Mouse (Mus musculus) CH12.LX (cell line): ENCODE data around the gene Sept12. TPM values are rescaled to one million over a fixed set of nuclear protein-coding genes. Genes with fewer than 3 reads are reported as not detected.

Experiments
- DNase-seq: peaks from one replicate; pipeline ENCODE4 v3.0.0-alpha.2; 2013; ENCODE audit errors: extremely low read depth
- H3K27ac ChIP-seq: 2 replicates; pipeline ENCODE4 v1.5.1; 2012; ENCODE audit warnings: low read depth, mild to moderate bottlenecking, control low read depth, moderate library complexity; ENCODE audit not compliant: insufficient read depth
- H3K27me3 ChIP-seq: replicated peaks from 2 replicates; pipeline ENCODE3; 2012; ENCODE audit warnings: inconsistent platforms
- H3K36me3 ChIP-seq, 2 experiments: replicated peaks in 1 of 2; 2 replicates each; pipeline versions ENCODE3 to v1.6.1; 2012; ENCODE audit warnings: inconsistent platforms in 1 of 2, low read length in 1 of 2, mild to moderate bottlenecking in 1 of 2, mixed read lengths in 1 of 2, moderate library complexity in 1 of 2; ENCODE audit not compliant: control insufficient read depth in 1 of 2, insufficient read depth in 1 of 2
- H3K4me1 ChIP-seq, 2 experiments: 2 replicates each; pipeline ENCODE4 v1.6.1; 2012; ENCODE audit warnings: inconsistent platforms in 1 of 2, moderate library complexity in 1 of 2; ENCODE audit not compliant: insufficient read depth in 2 of 2, control insufficient read depth in 1 of 2
- H3K4me2 ChIP-seq: 2 replicates; pipeline ENCODE4 v1.6.1; 2012; ENCODE audit warnings: low read depth, mild to moderate bottlenecking, control low read depth; ENCODE audit not compliant: poor library complexity, insufficient read depth, severe bottlenecking
- H3K4me3 ChIP-seq, 3 experiments: fragments of 150-350 bp in 1 of 3; sonication (generic) in 1 of 3; replicated peaks in 1 of 3; 2 replicates each; pipeline versions ENCODE3 to v1.5.1; 2011 to 2012; ENCODE audit warnings: low read depth in 2 of 3, low read length in 2 of 3, mild to moderate bottlenecking in 2 of 3, moderate library complexity in 2 of 3, control low read depth in 1 of 3, improper control_type of control experiment in 1 of 3, inconsistent platforms in 1 of 3, mixed read lengths in 1 of 3; ENCODE audit not compliant: poor library complexity in 1 of 3
- H3K79me2 ChIP-seq: replicated peaks from 2 replicates; pipeline ENCODE4 v1.6.1; 2012; ENCODE audit warnings: mild to moderate bottlenecking, moderate library complexity; ENCODE audit not compliant: control insufficient read depth, poor library complexity, insufficient read depth, severe bottlenecking; ENCODE audit errors: extremely low read depth
- H3K9ac ChIP-seq: 2 replicates; pipeline ENCODE4 v1.6.1; 2012; ENCODE audit warnings: low read depth, mild to moderate bottlenecking, control low read depth, moderate library complexity; ENCODE audit not compliant: insufficient read depth
- H3K9me3 ChIP-seq: replicated peaks from 2 replicates; pipeline ENCODE3; 2012; ENCODE audit warnings: low read length, inconsistent platforms, mixed read lengths
- BHLHE40 ChIP-seq: IDR thresholded peaks from 2 replicates; pipeline ENCODE4 v1.6.1; 2011; ENCODE audit warnings: mild to moderate bottlenecking, low read depth, low read length, improper control_type of control experiment
- CHD1 ChIP-seq: IDR thresholded peaks from 2 replicates; pipeline ENCODE4 v1.6.1; 2012; ENCODE audit warnings: low read depth, low read length, improper control_type of control experiment, inconsistent platforms
- CHD2 ChIP-seq: IDR thresholded peaks from 2 replicates; pipeline ENCODE4 v1.6.1; 2011; ENCODE audit warnings: low read length, improper control_type of control experiment
- CTCF ChIP-seq, 2 experiments: IDR thresholded peaks in 1 of 2; conservative IDR thresholded peaks in 1 of 2; 2 replicates each; pipeline ENCODE4 v1.5.1; 2011 to 2012; ENCODE audit warnings: low read depth in 2 of 2, low read length in 2 of 2, improper control_type of control experiment in 1 of 2, inconsistent platforms in 1 of 2, mild to moderate bottlenecking in 1 of 2, moderate library complexity in 1 of 2
- EP300 ChIP-seq: IDR thresholded peaks from 2 replicates; pipeline ENCODE4 v1.6.1; 2011; ENCODE audit warnings: low read length, improper control_type of control experiment
- HCFC1 ChIP-seq: IDR thresholded peaks from 2 replicates; pipeline ENCODE4 v1.6.1; 2012; ENCODE audit warnings: low read depth, mild to moderate bottlenecking, inconsistent platforms, low read length, improper control_type of control experiment
- IRF4 ChIP-seq: IDR thresholded peaks from 2 replicates; pipeline ENCODE4 v1.6.1; 2014; ENCODE audit warnings: low read depth, mild to moderate bottlenecking, inconsistent platforms, low read length, improper control_type of control experiment
- JUN ChIP-seq: IDR thresholded peaks from 2 replicates; pipeline ENCODE4 v1.6.1; 2011; ENCODE audit warnings: low read depth, mild to moderate bottlenecking, low read length, improper control_type of control experiment, moderate library complexity; ENCODE audit not compliant: insufficient read depth
- JUND ChIP-seq: conservative IDR thresholded peaks from 2 replicates; pipeline ENCODE4 v1.6.1; 2011; ENCODE audit warnings: low read depth, low read length, improper control_type of control experiment
- KAT2A ChIP-seq: IDR thresholded peaks from 2 replicates; pipeline ENCODE4 v1.6.1; 2012; ENCODE audit warnings: low read length, improper control_type of control experiment, inconsistent platforms; ENCODE audit not compliant: insufficient replicate concordance
- MAFK ChIP-seq: IDR thresholded peaks from 2 replicates; pipeline ENCODE4 v1.6.1; 2011; ENCODE audit warnings: low read length, improper control_type of control experiment; ENCODE audit not compliant: insufficient replicate concordance
- MAX ChIP-seq: IDR thresholded peaks from 2 replicates; pipeline ENCODE4 v1.6.1; 2011; ENCODE audit warnings: low read length, improper control_type of control experiment
- MAZ ChIP-seq: IDR thresholded peaks from 2 replicates; pipeline ENCODE4 v1.6.1; 2012; ENCODE audit warnings: low read depth, mild to moderate bottlenecking, inconsistent platforms, low read length, improper control_type of control experiment, moderate library complexity
- MEF2A ChIP-seq: IDR thresholded peaks from 2 replicates; pipeline ENCODE4 v1.6.1; 2014; ENCODE audit warnings: low read depth, mild to moderate bottlenecking, inconsistent platforms, low read length, improper control_type of control experiment, borderline replicate concordance
- MXI1 ChIP-seq: IDR thresholded peaks from 2 replicates; pipeline ENCODE4 v1.6.1; 2011; ENCODE audit warnings: mild to moderate bottlenecking, low read depth, low read length, improper control_type of control experiment
- MYC ChIP-seq: IDR thresholded peaks from 2 replicates; pipeline ENCODE4 v1.6.1; 2011; ENCODE audit warnings: low read depth, mild to moderate bottlenecking, improper control_type of control experiment, low read length
- NELFE ChIP-seq: IDR thresholded peaks from 2 replicates; pipeline ENCODE4 v1.6.1; 2011; ENCODE audit warnings: low read depth, low read length, improper control_type of control experiment
- NRF1 ChIP-seq: IDR thresholded peaks from 2 replicates; pipeline ENCODE4 v1.6.1; 2014; ENCODE audit warnings: low read depth, mild to moderate bottlenecking, inconsistent platforms, low read length, improper control_type of control experiment, moderate library complexity
- PAX5 ChIP-seq: IDR thresholded peaks from 2 replicates; pipeline ENCODE4 v1.6.1; 2012; ENCODE audit warnings: low read length, inconsistent platforms, mixed read lengths
- POLR2A ChIP-seq: IDR thresholded peaks from 2 replicates; pipeline ENCODE4 v1.6.1; 2011; ENCODE audit warnings: low read depth, mild to moderate bottlenecking, improper control_type of control experiment, low read length
- POLR2AphosphoS2 ChIP-seq: IDR thresholded peaks from 2 replicates; pipeline ENCODE4 v1.6.1; 2011; ENCODE audit warnings: low read depth, low read length, improper control_type of control experiment
- RAD21 ChIP-seq: IDR thresholded peaks from 2 replicates; pipeline ENCODE4 v1.6.1; 2011; ENCODE audit warnings: low read depth, mild to moderate bottlenecking, low read length, improper control_type of control experiment, moderate library complexity
- RCOR1 ChIP-seq: conservative IDR thresholded peaks from 2 replicates; pipeline ENCODE4 v1.6.1; 2012; ENCODE audit warnings: low read depth, mild to moderate bottlenecking, inconsistent platforms, low read length, improper control_type of control experiment
- SIN3A ChIP-seq: IDR thresholded peaks from 2 replicates; pipeline ENCODE4 v1.6.1; 2012; ENCODE audit warnings: low read length, improper control_type of control experiment, inconsistent platforms
- TBP ChIP-seq: conservative IDR thresholded peaks from 2 replicates; pipeline ENCODE4 v1.6.1; 2011; ENCODE audit warnings: low read depth, low read length, improper control_type of control experiment
- TCF12 ChIP-seq: IDR thresholded peaks from 2 replicates; pipeline ENCODE4 v1.6.1; 2014; ENCODE audit warnings: low read depth, mild to moderate bottlenecking, inconsistent platforms, low read length, improper control_type of control experiment
- UBTF ChIP-seq: IDR thresholded peaks from 2 replicates; pipeline ENCODE4 v1.6.1; 2012; ENCODE audit warnings: low read depth, mild to moderate bottlenecking, inconsistent platforms, low read length, improper control_type of control experiment, moderate library complexity
- USF1 ChIP-seq: IDR thresholded peaks from 2 replicates; pipeline ENCODE4 v1.6.1; 2014; ENCODE audit warnings: low read depth, mild to moderate bottlenecking, inconsistent platforms, low read length, improper control_type of control experiment
- USF2 ChIP-seq: conservative IDR thresholded peaks from 2 replicates; pipeline ENCODE4 v1.6.1; 2011; ENCODE audit warnings: low read depth, low read length, improper control_type of control experiment
- ZC3H11A ChIP-seq: IDR thresholded peaks from 2 replicates; pipeline ENCODE4 v1.6.1; 2012; ENCODE audit warnings: low read depth, mild to moderate bottlenecking, inconsistent platforms, low read length, improper control_type of control experiment
- ZKSCAN1 ChIP-seq: IDR thresholded peaks from 2 replicates; pipeline ENCODE4 v1.6.1; 2012; ENCODE audit warnings: low read depth, inconsistent platforms, low read length, improper control_type of control experiment, borderline replicate concordance
- ZMIZ1 ChIP-seq: IDR thresholded peaks from 2 replicates; pipeline ENCODE4 v1.6.1; 2012; ENCODE audit warnings: low read depth, mild to moderate bottlenecking, inconsistent platforms, low read length, improper control_type of control experiment
- ZNF384 ChIP-seq: IDR thresholded peaks from 2 replicates; pipeline ENCODE4 v1.6.1; 2012; ENCODE audit warnings: low read depth, low read length, improper control_type of control experiment, inconsistent platforms
- dilution Hi-C: fragments of 300-500 bp; cut with MboI; formaldehyde crosslinking; loops from 2 replicates; pipeline ENCODE4 v1.14.3; 2020; ENCODE audit warnings: low sequenced_read_pairs; ENCODE audit not compliant: extremely low pct_unique_long_range_greater_than_20kb, extremely low pct_ligation_motif_present
- in situ Hi-C: fragments of 300-500 bp; cut with MboI; formaldehyde crosslinking; loops from 3 replicates; pipeline ENCODE4 v1.14.3; 2019; ENCODE audit warnings: low sequenced_read_pairs, low pct_ligation_motif_present, low pct_unique_long_range_greater_than_20kb, mixed read lengths
- polyA plus RNA-seq: library from polyadenylated mRNA; unstranded; fragments of >175 nt; gene quantifications from 2 replicates; pipeline ENCODE4 v1.2.1, GENCODE M21; 2012; ENCODE audit warnings: low read depth; ENCODE audit not compliant: insufficient read length
- total RNA-seq, 2 experiments: library from RNA; depleted of rRNA; stranded (reverse); fragments of 300-350 nt in 1 of 2; fragments of >200 nt in 1 of 2; gene quantifications; 2 replicates each; pipeline ENCODE4 v1.2.3; 2012 to 2014

The Sept12 gene
- total and polyA plus RNA-seq, 3 experiments, result 0.13 TPM; not detected in 2

- Histone ChIP-seq H3K36me3 (peaks cover 60 to 81% of the 10 kb centered on the region in 2 experiments), H3K9me3 (no peaks in the 10 kb centered on the region)
- in situ Hi-C loops, result no loop called here
Observed at GRCm38 (mm10) chr16:4939412-4939811, 58.2 kb downstream of the Sept12 start.

DNA sequence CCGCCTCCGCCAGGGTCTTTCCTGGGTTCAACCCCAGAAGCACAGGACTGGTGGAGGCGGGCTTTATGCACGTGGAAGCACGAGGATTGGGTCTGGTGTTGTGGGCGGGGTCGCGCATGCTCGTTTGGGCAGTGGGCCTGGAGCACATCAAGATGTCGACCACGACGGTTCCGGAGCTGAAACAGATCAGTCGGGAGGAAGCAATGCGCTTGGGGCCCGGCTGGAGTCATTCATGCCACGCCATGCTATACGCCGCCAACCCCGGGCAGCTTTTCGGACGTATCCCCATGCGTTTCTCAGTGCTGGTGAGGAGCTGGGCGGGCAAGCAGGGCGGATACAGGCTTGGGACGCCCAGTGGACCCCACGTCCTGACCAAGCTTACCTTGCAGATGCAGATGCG, 58.7 kb downstream of the Sept12 start:
- peak; percentile 99 for DNase-seq
- peak overlapping the region; percentile 60 for H3K4me2 ChIP-seq
- dilution Hi-C loops (no loop called here), in situ Hi-C loops (no loop called here)
- peaks cover 58 to 80% of the 10 kb centered on the region in 2 experiments for H3K36me3 ChIP-seq
- peaks cover 13% of the 10 kb centered on the region for H3K79me2 ChIP-seq
- H3K9me3 ChIP-seq, result no peaks in the 10 kb centered on the region
- H3K27me3 ChIP-seq, result no peaks in the 10 kb centered on the region
- H3K4me1 ChIP-seq, result peaks cover 8 to 23% of the 10 kb centered on the region in 2 experiments
- peak overlapping the region; percentile 74 to 98 (median 87) for H3K4me3 ChIP-seq
- H3K27ac ChIP-seq, result peak overlapping the region; percentile 43
- peak overlapping the region; percentile 80 for H3K9ac ChIP-seq
- TF ChIP-seq MAX (peak; percentile 89), JUN (no peak), MXI1 (peak; percentile 86), ZMIZ1 (peak; percentile 74), NELFE (peak; percentile 91), ZC3H11A (no peak), PAX5 (no peak), HCFC1 (peak; percentile 71), TBP (peak; percentile 72), TCF12 (peak; percentile 95), USF1 (peak; percentile 26), MEF2A (no peak; the same call in 1 of the 2 replicates), POLR2A (peak; percentile 97), MYC (no peak), MAZ (0 out of 2 replicates have a peak, but pooled peaks have one; percentile 44), ZKSCAN1 (no peak), USF2 (no peak), ZNF384 (no peak), POLR2AphosphoS2 (peak; percentile 95), KAT2A (no peak), IRF4 (no peak), SIN3A (peak; percentile 89), BHLHE40 (peak; percentile 79), NRF1 (peak; percentile 90), RCOR1 (no peak), JUND (no peak), MAFK (no peak), UBTF (no peak), EP300 (no peak), RAD21 (no peak), CHD2 (peak; percentile 73), CHD1 (no peak), CTCF (conservative IDR thresholded peaks at IDR 0.05 in 1 of 2, IDR thresholded peaks at IDR 0.05 in 1 of 2; ENCODE audit: low read depth in 2 of 2, low read length in 2 of 2) (no peak)

More at GRCm38 (mm10) chr16:4939412-4939811, 58.2 kb downstream of the Sept12 start:
- peak; percentile 30 for DNase-seq
- Histone ChIP-seq H3K27ac (peak overlapping the region; percentile 43), H3K4me3 (peak overlapping the region; percentile 74 to 98 (median 87)), H3K79me2 (peaks cover 13% of the 10 kb centered on the region), H3K27me3 (no peaks in the 10 kb centered on the region), H3K4me1 (peaks cover 8 to 23% of the 10 kb centered on the region in 2 experiments), H3K9ac (peak overlapping the region; percentile 80), H3K4me2 (peak overlapping the region; percentile 60)
- TF ChIP-seq MYC (no peak), JUND (no peak), MXI1 (no peak), BHLHE40 (peak; percentile 65), MAX (no peak)
- dilution Hi-C loops, result no loop called here
